Mouse (Mus musculus) MEL (cell line): ENCODE data around the gene Cox4i2. TPM values are rescaled to one million over a fixed set of nuclear protein-coding genes. Genes with fewer than 3 reads are reported as not detected.

Source experiments
- DNase-seq: peaks from one replicate; pipeline ENCODE4 v3.0.0; 2011; ENCODE audit warnings: low read depth, low spot score
- H3K27ac ChIP-seq: 2 replicates; pipeline ENCODE4 v1.5.1; 2012; ENCODE audit warnings: low read depth, mild to moderate bottlenecking, control low read depth, low read length, moderate library complexity; ENCODE audit not compliant: control insufficient read depth
- H3K27me3 ChIP-seq, 2 experiments: fragments of 150-350 bp in 1 of 2; sonication (generic) in 1 of 2; 2 replicates each; pipeline ENCODE4 v1.6.1; 2012; ENCODE audit warnings: low read length in 2 of 2, mild to moderate bottlenecking in 2 of 2, improper control_type of control experiment in 1 of 2, moderate library complexity in 1 of 2; ENCODE audit not compliant: insufficient read depth in 2 of 2, control insufficient read depth in 1 of 2
- H3K36me3 ChIP-seq, 2 experiments: 2 replicates each; pipeline ENCODE4 v1.6.1; 2012 to 2014; ENCODE audit warnings: low read length in 2 of 2, improper control_type of control experiment in 1 of 2, inconsistent platforms in 1 of 2, mild to moderate bottlenecking in 1 of 2; ENCODE audit not compliant: insufficient read depth in 2 of 2, control insufficient read depth in 1 of 2
- H3K4me1 ChIP-seq, 2 experiments: fragments of 150-350 bp in 1 of 2; sonication (generic) in 1 of 2; 2 replicates each; pipeline ENCODE4 v1.6.1; 2012; ENCODE audit warnings: low read length in 2 of 2, improper control_type of control experiment in 1 of 2, mild to moderate bottlenecking in 1 of 2; ENCODE audit not compliant: insufficient read depth in 2 of 2, control insufficient read depth in 1 of 2
- H3K4me3 ChIP-seq, 2 experiments: fragments of 150-350 bp in 1 of 2; sonication (generic) in 1 of 2; 2 replicates each; pipeline ENCODE4 v1.5.1; 2012; ENCODE audit warnings: low read depth in 2 of 2, low read length in 2 of 2, mild to moderate bottlenecking in 2 of 2, moderate library complexity in 2 of 2, control low read depth in 1 of 2, improper control_type of control experiment in 1 of 2; ENCODE audit not compliant: control insufficient read depth in 1 of 2, insufficient read depth in 1 of 2
- H3K79me2 ChIP-seq: 2 replicates; pipeline ENCODE4 v1.6.1; 2012; ENCODE audit warnings: mild to moderate bottlenecking, low read length, moderate library complexity; ENCODE audit not compliant: control insufficient read depth, poor library complexity, insufficient read depth
- H3K9ac ChIP-seq: 2 replicates; pipeline ENCODE4 v1.6.1; 2012; ENCODE audit warnings: low read depth, mild to moderate bottlenecking, control low read depth, low read length, moderate library complexity; ENCODE audit not compliant: control insufficient read depth, poor library complexity, severe bottlenecking
- H3K9me3 ChIP-seq: fragments of 150-350 bp; sonication (generic); replicated peaks from 2 replicates; pipeline ENCODE4 v1.6.1; 2012; ENCODE audit warnings: mild to moderate bottlenecking, low read length, improper control_type of control experiment, moderate library complexity; ENCODE audit not compliant: insufficient read depth
- BHLHE40 ChIP-seq: IDR thresholded peaks from 2 replicates; pipeline ENCODE4 v1.6.1; 2012; ENCODE audit warnings: low read depth, mild to moderate bottlenecking, inconsistent platforms, low read length, improper control_type of control experiment, borderline replicate concordance
- CHD2 ChIP-seq: IDR thresholded peaks from 2 replicates; pipeline ENCODE4 v1.6.1; 2011; ENCODE audit warnings: low read length, improper control_type of control experiment
- CTCF ChIP-seq, 3 experiments: IDR thresholded peaks in 2 of 3; conservative IDR thresholded peaks in 1 of 3; 2 replicates each; pipeline ENCODE4 v1.5.1; 2011 to 2012; ENCODE audit warnings: low read length in 3 of 3, low read depth in 2 of 3, mild to moderate bottlenecking in 2 of 3, improper control_type of control experiment in 1 of 3, inconsistent platforms in 1 of 3, mixed read lengths in 1 of 3, moderate library complexity in 1 of 3; ENCODE audit not compliant: control insufficient read depth in 1 of 3, insufficient read depth in 1 of 3, poor library complexity in 1 of 3, severe bottlenecking in 1 of 3
- E2F4 ChIP-seq: IDR thresholded peaks from 2 replicates; pipeline ENCODE4 v1.6.1; 2011; ENCODE audit warnings: low read depth, low read length, improper control_type of control experiment, borderline replicate concordance
- ELF1 ChIP-seq: IDR thresholded peaks from 2 replicates; pipeline ENCODE4 v1.6.1; 2014; ENCODE audit warnings: low read depth, mild to moderate bottlenecking, inconsistent platforms, low read length, improper control_type of control experiment, moderate library complexity
- EP300 ChIP-seq, 2 experiments: IDR thresholded peaks; 2 replicates each; pipeline ENCODE4 v1.6.1; 2011; ENCODE audit warnings: improper control_type of control experiment in 2 of 2, low read length in 2 of 2, low read depth in 1 of 2, mild to moderate bottlenecking in 1 of 2
- ETS1 ChIP-seq: IDR thresholded peaks from 2 replicates; pipeline ENCODE4 v1.6.1; 2012; ENCODE audit warnings: low read depth, mild to moderate bottlenecking, inconsistent platforms, low read length, improper control_type of control experiment, moderate library complexity
- GABPA ChIP-seq: IDR thresholded peaks from 2 replicates; pipeline ENCODE4 v1.6.1; 2012; ENCODE audit warnings: low read depth, mild to moderate bottlenecking, inconsistent platforms, low read length, improper control_type of control experiment, moderate library complexity
- HCFC1 ChIP-seq: IDR thresholded peaks from 2 replicates; pipeline ENCODE4 v1.6.1; 2012; ENCODE audit warnings: low read depth, mild to moderate bottlenecking, inconsistent platforms, low read length, improper control_type of control experiment, moderate library complexity
- JUND ChIP-seq: IDR thresholded peaks from 2 replicates; pipeline ENCODE4 v1.6.1; 2011; ENCODE audit warnings: low read depth, mild to moderate bottlenecking, improper control_type of control experiment, low read length
- MAFK ChIP-seq: IDR thresholded peaks from 2 replicates; pipeline ENCODE4 v1.6.1; 2011; ENCODE audit warnings: low read depth, mild to moderate bottlenecking, low read length, improper control_type of control experiment, borderline replicate concordance
- MAX ChIP-seq: IDR thresholded peaks from 2 replicates; pipeline ENCODE4 v1.6.1; 2011; ENCODE audit warnings: low read length, improper control_type of control experiment
- MAZ ChIP-seq: IDR thresholded peaks from 2 replicates; pipeline ENCODE4 v1.6.1; 2012; ENCODE audit warnings: low read depth, mild to moderate bottlenecking, inconsistent platforms, low read length, improper control_type of control experiment
- MXI1 ChIP-seq: IDR thresholded peaks from 2 replicates; pipeline ENCODE4 v1.6.1; 2011; ENCODE audit warnings: mild to moderate bottlenecking, low read depth, low read length, improper control_type of control experiment
- MYB ChIP-seq: IDR thresholded peaks from 2 replicates; pipeline ENCODE4 v1.6.1; 2011; ENCODE audit warnings: mild to moderate bottlenecking, low read depth, low read length, improper control_type of control experiment
- MYC ChIP-seq: IDR thresholded peaks from 2 replicates; pipeline ENCODE4 v1.6.1; 2011; ENCODE audit warnings: low read depth, mild to moderate bottlenecking, low read length, improper control_type of control experiment, moderate library complexity
- NELFE ChIP-seq: IDR thresholded peaks from 2 replicates; pipeline ENCODE4 v1.6.1; 2011; ENCODE audit warnings: low read depth, low read length, improper control_type of control experiment
- POLR2AphosphoS5 ChIP-seq: IDR thresholded peaks from 2 replicates; pipeline ENCODE4 v1.6.1; 2012; ENCODE audit warnings: low read depth, borderline replicate concordance, mild to moderate bottlenecking, inconsistent platforms, low read length, moderate library complexity, mixed read lengths
- RAD21 ChIP-seq: IDR thresholded peaks from 2 replicates; pipeline ENCODE4 v1.6.1; 2011; ENCODE audit warnings: mild to moderate bottlenecking, low read depth, low read length, improper control_type of control experiment
- RCOR1 ChIP-seq: IDR thresholded peaks from 2 replicates; pipeline ENCODE4 v1.6.1; 2012; ENCODE audit warnings: low read depth, mild to moderate bottlenecking, inconsistent platforms, low read length, improper control_type of control experiment
- TAL1 ChIP-seq: IDR thresholded peaks from 2 replicates; pipeline ENCODE4 v1.6.1; 2012; ENCODE audit warnings: mild to moderate bottlenecking, inconsistent platforms, low read length, moderate library complexity, mixed read lengths
- TCF12 ChIP-seq: IDR thresholded peaks from 2 replicates; pipeline ENCODE4 v1.6.1; 2014; ENCODE audit warnings: low read depth, mild to moderate bottlenecking, inconsistent platforms, low read length, improper control_type of control experiment, moderate library complexity
- UBTF ChIP-seq: IDR thresholded peaks from 2 replicates; pipeline ENCODE4 v1.6.1; 2012; ENCODE audit warnings: low read depth, mild to moderate bottlenecking, inconsistent platforms, low read length, improper control_type of control experiment, moderate library complexity, borderline replicate concordance; ENCODE audit not compliant: insufficient read depth
- ZC3H11A ChIP-seq: IDR thresholded peaks from 2 replicates; pipeline ENCODE4 v1.6.1; 2012; ENCODE audit warnings: low read depth, mild to moderate bottlenecking, inconsistent platforms, low read length, improper control_type of control experiment
- ZKSCAN1 ChIP-seq: IDR thresholded peaks from 2 replicates; pipeline ENCODE4 v1.6.1; 2012; ENCODE audit warnings: low read depth, mild to moderate bottlenecking, inconsistent platforms, low read length, improper control_type of control experiment, moderate library complexity
- ZMIZ1 ChIP-seq: IDR thresholded peaks from 2 replicates; pipeline ENCODE4 v1.6.1; 2012; ENCODE audit warnings: low read depth, mild to moderate bottlenecking, inconsistent platforms, low read length, improper control_type of control experiment, moderate library complexity
- polyA plus RNA-seq, 2 experiments: library from polyadenylated mRNA; stranded (reverse) in 1 of 2; unstranded in 1 of 2; fragments of >175 nt in 1 of 2; fragments of >200 nt in 1 of 2; gene quantifications; 2 replicates each; pipeline versions ENCODE4 v1.2.1 to v1.2.4; 2012; ENCODE audit warnings: low replicate concordance in 2 of 2, low read depth in 1 of 2; ENCODE audit not compliant: insufficient read length in 2 of 2, insufficient read depth in 1 of 2, missing spikeins in 1 of 2
- total RNA-seq: library from RNA; depleted of rRNA; stranded (reverse); fragments of 300-350 nt; gene quantifications from 2 replicates; pipeline ENCODE4 v1.2.3, GENCODE M21; 2012

Gene Cox4i2
- total and polyA plus RNA-seq, 3 experiments = 0.17 TPM; not detected in 2

DNA sequence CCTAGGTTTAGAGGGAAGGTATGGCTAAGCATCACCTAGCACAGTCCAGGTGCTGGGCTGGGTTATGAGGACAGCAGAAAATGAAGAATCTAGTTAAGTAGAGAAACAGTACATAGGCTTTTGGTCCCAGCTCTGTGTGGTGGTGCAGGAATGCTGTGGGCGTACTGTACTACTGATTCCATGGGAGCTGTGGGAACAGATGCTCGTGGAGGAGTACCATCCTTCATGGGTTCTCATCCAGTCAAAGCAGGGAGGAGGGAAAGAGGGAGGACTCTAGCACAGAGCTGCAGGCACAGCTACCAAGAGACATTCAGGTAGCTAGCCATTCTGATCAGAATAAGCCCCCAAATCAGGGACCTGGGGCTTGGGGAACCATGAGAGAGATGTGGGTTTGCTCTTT, 22.5 kb downstream of the Cox4i2 start:
- Histone ChIP-seq H3K9me3 (no peaks in the 10 kb centered on the region), H3K27ac (no peak overlapping the region), H3K4me3 (no peak overlapping the region), H3K9ac (no peak overlapping the region), H3K27me3 (no peaks in the 10 kb centered on the region), H3K36me3 (peaks cover 0 to 2% of the 10 kb centered on the region in 2 experiments; a peak in 2 of 4 replicates), H3K79me2 (no peaks in the 10 kb centered on the region), H3K4me1 (peaks cover 3 to 5% of the 10 kb centered on the region in 2 experiments; a peak in 3 of 4 replicates)
- TF ChIP-seq HCFC1 (no peak), NELFE (no peak), BHLHE40 (no peak), MAFK (no peak), ELF1 (no peak), TAL1 (no peak), JUND (no peak), ZC3H11A (no peak), RCOR1 (no peak), ZMIZ1 (no peak), POLR2AphosphoS5 (no peak), MAX (no peak)
- no peak for DNase-seq

GRCm38 (mm10) chr2:152777081-152777480, 23.1 kb downstream of the Cox4i2 start:
- Histone ChIP-seq H3K79me2 (no peaks in the 10 kb centered on the region), H3K9me3 (no peaks in the 10 kb centered on the region), H3K27me3 (no peaks in the 10 kb centered on the region), H3K4me1 (no peaks in the 10 kb centered on the region), H3K9ac (no peak overlapping the region), H3K36me3 (no peaks in the 10 kb centered on the region), H3K27ac (no peak overlapping the region), H3K4me3 (no peak overlapping the region)
- DNase-seq = no peak
- no peak for TF ChIP-seq MAZ

DNA sequence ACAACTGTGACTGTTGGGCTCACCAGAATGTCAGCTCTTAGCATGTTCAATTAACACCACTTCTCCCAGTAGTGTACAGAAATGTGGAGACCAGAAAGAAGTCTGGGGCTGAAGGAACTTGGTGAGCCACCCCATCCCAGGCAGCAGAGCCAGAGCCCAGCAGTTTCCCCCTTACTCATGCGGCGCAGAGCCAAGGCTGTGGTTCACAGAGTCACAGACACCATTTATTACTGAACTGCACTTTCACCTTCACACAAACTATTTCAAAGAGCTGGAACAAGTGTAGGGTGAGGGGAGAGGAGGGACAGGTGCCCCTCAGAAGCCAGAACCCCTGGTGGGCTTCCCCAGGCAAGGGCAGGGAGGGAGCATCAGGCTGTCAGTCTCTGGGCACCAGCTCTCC, 26.5 kb downstream of the Cox4i2 start:
- no peak for DNase-seq
- Histone ChIP-seq H3K4me3 (no peak overlapping the region), H3K27me3 (no peaks in the 10 kb centered on the region), H3K79me2 (no peaks in the 10 kb centered on the region), H3K36me3 (peaks cover 0 to under 1% of the 10 kb centered on the region in 2 experiments; a peak in 1 of 4 replicates), H3K27ac (no peak overlapping the region), H3K9ac (no peak overlapping the region), H3K9me3 (no peaks in the 10 kb centered on the region), H3K4me1 (0 out of 4 replicates have a peak, but pooled peaks cover 0 to under 1% of the 10 kb centered on the region in 2 experiments)
- no peak for TF ChIP-seq CHD2
- TF ChIP-seq MXI1 = no peak
- TF ChIP-seq RAD21 = no peak
- TF ChIP-seq UBTF = no peak
- no peak for TF ChIP-seq JUND
- no peak for TF ChIP-seq GABPA
- TF ChIP-seq EP300 (IDR thresholded peaks at IDR 0.05; ENCODE audit: low read depth in 1 of 2, low read length in 2 of 2) = no peak
- no peak for TF ChIP-seq ELF1
- TF ChIP-seq ETS1 = no peak
- no peak for TF ChIP-seq HCFC1
- TF ChIP-seq MYB = no peak
- TF ChIP-seq E2F4 = no peak
- TF ChIP-seq NELFE = no peak
- no peak for TF ChIP-seq MYC
- no peak for TF ChIP-seq ZKSCAN1
- no peak for TF ChIP-seq TCF12
- TF ChIP-seq ZMIZ1 = no peak
- TF ChIP-seq CTCF (IDR thresholded peaks at IDR 0.05 in 2 of 3, conservative IDR thresholded peaks at IDR 0.05 in 1 of 3; ENCODE audit: control insufficient read depth in 1 of 3, insufficient read depth in 1 of 3, low read depth in 2 of 3, low read length in 3 of 3, poor library complexity in 1 of 3, severe bottlenecking in 1 of 3) = no peak
